Mouse (Mus musculus): Measurements from ENCODE around the gene Lrrc3c. TPM values are rescaled to one million over a fixed set of nuclear protein-coding genes. Genes with fewer than 3 reads are reported as not detected.
"Not testable (repeated sequence)": the region's sequence is repeated elsewhere in the genome, so short reads cannot be mapped to it uniquely, and the experiment has no call there.

Gene Lrrc3c
- total and polyA plus RNA-seq, 2 experiments from 2014 or later, result not detected

GRCm38 (mm10) chr11:98599291-98599690 lies 1.2 kb downstream of the Lrrc3c start:
- Histone ChIP-seq H3K27ac (no peak overlapping the region), H3K9me3 (ENCODE audit: low read length) (no peaks in the 10 kb centered on the region), H3K27me3 (ENCODE audit: insufficient read depth, low read length) (peaks cover 3% of the 10 kb centered on the region; the same call in 1 of the 2 replicates), H3K4me3 (ENCODE audit: low read length) (no peak overlapping the region), H3K4me1 (ENCODE audit: insufficient read depth, low read length) (peaks cover 4% of the 10 kb centered on the region; the same call in 1 of the 2 replicates), H3K9ac (replicated peaks; ENCODE audit: low read length) (no peak overlapping the region), H3K4me2 (ENCODE audit: low read depth, low read length) (peak overlapping the region; percentile 38), H3K36me3 (ENCODE audit: insufficient read depth, low read length) (no peaks in the 10 kb centered on the region)
- ATAC-seq, result no peak
- 31% methylated on average over 18 of the region's 18 CpGs for WGBS
- DNase-seq (ENCODE audit: low spot score), result peak; percentile 11
- no peak for TF ChIP-seq CTCF (IDR thresholded peaks at IDR 0.05; ENCODE audit: low read depth)

- ATAC-seq (peak; percentile 50; the same call in 1 of the 2 replicates), DNase-seq (ENCODE audit: low spot score) (peak; percentile 2)
- H3K9ac ChIP-seq (replicated peaks; ENCODE audit: low read length), result no peak overlapping the region
- WGBS, result under 1% methylated on average over 19 of the region's 20 CpGs
- H3K4me3 ChIP-seq (ENCODE audit: low read length), result peak overlapping the region; percentile 25; the same call in 1 of the 2 replicates
- no peak overlapping the region for H3K27ac ChIP-seq
- no peaks in the 10 kb centered on the region for H3K36me3 ChIP-seq (ENCODE audit: insufficient read depth, low read length)
- H3K4me2 ChIP-seq (ENCODE audit: low read depth, low read length), result peak overlapping the region; percentile 54
- H3K27me3 ChIP-seq (ENCODE audit: insufficient read depth, low read length), result peaks cover 3% of the 10 kb centered on the region; the same call in 1 of the 2 replicates
- H3K9me3 ChIP-seq (ENCODE audit: low read length), result no peaks in the 10 kb centered on the region
- TF ChIP-seq CTCF (IDR thresholded peaks at IDR 0.05; ENCODE audit: low read depth), result no peak
- H3K4me1 ChIP-seq (ENCODE audit: insufficient read depth, low read length), result peaks cover 4% of the 10 kb centered on the region; the same call in 1 of the 2 replicates
These were observed 4.1 kb downstream of the Lrrc3c start for GRCm38 (mm10) chr11:98602090-98602690.

GRCm38 (mm10) chr11:98603953-98604352 lies 5.9 kb downstream of the Lrrc3c start:
- 82% methylated on average over 2 of the region's 2 CpGs for WGBS
- Histone ChIP-seq H3K9ac (replicated peaks; ENCODE audit: low read length) (no peak overlapping the region), H3K4me2 (ENCODE audit: low read depth, low read length) (no peak overlapping the region), H3K36me3 (ENCODE audit: insufficient read depth, low read length) (no peaks in the 10 kb centered on the region), H3K4me3 (ENCODE audit: low read length) (no peak overlapping the region), H3K27ac (no peak overlapping the region), H3K27me3 (ENCODE audit: insufficient read depth, low read length) (peaks cover 3% of the 10 kb centered on the region; the same call in 1 of the 2 replicates), H3K9me3 (ENCODE audit: low read length) (no peaks in the 10 kb centered on the region), H3K4me1 (ENCODE audit: insufficient read depth, low read length) (peaks cover 4% of the 10 kb centered on the region; the same call in 1 of the 2 replicates)
- TF ChIP-seq CTCF (IDR thresholded peaks at IDR 0.05; ENCODE audit: low read depth), result no peak
- no peak for DNase-seq (ENCODE audit: low spot score)
- ATAC-seq, result no peak

GRCm38 (mm10) chr11:98604911-98605310 lies 6.8 kb downstream of the Lrrc3c start:
- H3K27me3 ChIP-seq (ENCODE audit: insufficient read depth, low read length); DNase-seq (ENCODE audit: low spot score); H3K4me2 ChIP-seq (ENCODE audit: low read depth, low read length); H3K27ac ChIP-seq; H3K4me1 ChIP-seq (ENCODE audit: insufficient read depth, low read length); ATAC-seq; H3K9me3 ChIP-seq (ENCODE audit: low read length); H3K9ac ChIP-seq (replicated peaks; ENCODE audit: low read length); H3K4me3 ChIP-seq (ENCODE audit: low read length); H3K36me3 ChIP-seq (ENCODE audit: insufficient read depth, low read length): not testable (repeated sequence)
- 72% methylated on average over 6 of the region's 6 CpGs for WGBS

GRCm38 (mm10) chr11:98606763-98607162 lies 8.7 kb downstream of the Lrrc3c start:
- H3K4me1 ChIP-seq (ENCODE audit: insufficient read depth, low read length), result peaks cover 4% of the 10 kb centered on the region; the same call in 1 of the 2 replicates
- H3K36me3 ChIP-seq (ENCODE audit: insufficient read depth, low read length), result no peaks in the 10 kb centered on the region
- no peak overlapping the region for H3K4me2 ChIP-seq (ENCODE audit: low read depth, low read length)
- H3K9ac ChIP-seq (replicated peaks; ENCODE audit: low read length), result no peak overlapping the region
- no peaks in the 10 kb centered on the region for H3K9me3 ChIP-seq (ENCODE audit: low read length)
- no peak for ATAC-seq
- peak; percentile 83 for DNase-seq (ENCODE audit: low spot score)
- no peak overlapping the region for H3K27ac ChIP-seq
- TF ChIP-seq CTCF (IDR thresholded peaks at IDR 0.05; ENCODE audit: low read depth), result peak; percentile 89
- H3K27me3 ChIP-seq (ENCODE audit: insufficient read depth, low read length), result no peaks in the 10 kb centered on the region
- no peak overlapping the region for H3K4me3 ChIP-seq (ENCODE audit: low read length)
- 10% methylated on average over 3 of the region's 3 CpGs for WGBS

- ATAC-seq (no peak), DNase-seq (ENCODE audit: low spot score) (no peak)
- Histone ChIP-seq H3K36me3 (ENCODE audit: insufficient read depth, low read length) (no peaks in the 10 kb centered on the region), H3K4me3 (ENCODE audit: low read length) (no peak overlapping the region), H3K27me3 (ENCODE audit: insufficient read depth, low read length) (no peaks in the 10 kb centered on the region), H3K9ac (replicated peaks; ENCODE audit: low read length) (no peak overlapping the region), H3K4me2 (ENCODE audit: low read depth, low read length) (no peak overlapping the region), H3K27ac (no peak overlapping the region), H3K4me1 (ENCODE audit: insufficient read depth, low read length) (no peaks in the 10 kb centered on the region), H3K9me3 (ENCODE audit: low read length) (no peaks in the 10 kb centered on the region)
- 91% methylated on average over 13 of the region's 13 CpGs for WGBS
- TF ChIP-seq CTCF (IDR thresholded peaks at IDR 0.05; ENCODE audit: low read depth), result no peak
These were observed 22.7 kb downstream of the Lrrc3c start for GRCm38 (mm10) chr11:98620791-98621190.

GRCm38 (mm10) chr11:98623981-98624380 lies 25.9 kb downstream of the Lrrc3c start:
- not testable (repeated sequence) for DNase-seq (ENCODE audit: low spot score); ATAC-seq
- WGBS, result 79% methylated on average over 6 of the region's 6 CpGs

GRCm38 (mm10) chr11:98624381-98624780 lies 26.3 kb downstream of the Lrrc3c start:
- H3K4me3 ChIP-seq (ENCODE audit: low read length); H3K36me3 ChIP-seq (ENCODE audit: insufficient read depth, low read length); H3K27ac ChIP-seq; H3K9ac ChIP-seq (replicated peaks; ENCODE audit: low read length); H3K9me3 ChIP-seq (ENCODE audit: low read length); DNase-seq (ENCODE audit: low spot score); ATAC-seq; H3K4me1 ChIP-seq (ENCODE audit: insufficient read depth, low read length); H3K4me2 ChIP-seq (ENCODE audit: low read depth, low read length); H3K27me3 ChIP-seq (ENCODE audit: insufficient read depth, low read length): not testable (repeated sequence)
- WGBS, result 89% methylated on average over 2 of the region's 2 CpGs

More at GRCm38 (mm10) chr11:98623981-98624380, 25.9 kb downstream of the Lrrc3c start:
- H3K9ac ChIP-seq (replicated peaks; ENCODE audit: low read length); H3K36me3 ChIP-seq (ENCODE audit: insufficient read depth, low read length); H3K27me3 ChIP-seq (ENCODE audit: insufficient read depth, low read length); H3K9me3 ChIP-seq (ENCODE audit: low read length); H3K27ac ChIP-seq; H3K4me1 ChIP-seq (ENCODE audit: insufficient read depth, low read length); H3K4me3 ChIP-seq (ENCODE audit: low read length); H3K4me2 ChIP-seq (ENCODE audit: low read depth, low read length): not testable (repeated sequence)
